Mouse (Mus musculus): ENCODE data around the gene D10Jhu81e. TPM values are rescaled to one million over a fixed set of nuclear protein-coding genes. Genes with fewer than 3 reads are reported as not detected.
"Not testable (repeated sequence)": the region's sequence is repeated elsewhere in the genome, so short reads cannot be mapped to it uniquely, and the experiment has no call there.

The D10Jhu81e gene
- total RNA-seq, 2 experiments from 2014 or later = 90.8 to 97.1 TPM

- no peak for DNase-seq (ENCODE audit: low spot score in 2 of 2)
These were observed 35.2 kb downstream of the D10Jhu81e start for GRCm38 (mm10) chr10:78134400-78134799.

GRCm38 (mm10) chr10:78129998-78130397 is 39.6 kb downstream of the D10Jhu81e start:
- DNase-seq (ENCODE audit: low spot score in 2 of 2) = no peak

- DNase-seq (ENCODE audit: low spot score in 2 of 2) = peak; percentile 29 to 53
These were observed 40.2 kb downstream of the D10Jhu81e start for GRCm38 (mm10) chr10:78129423-78129822.

- DNase-seq (ENCODE audit: low spot score in 2 of 2) = no peak
These were observed 40.9 kb downstream of the D10Jhu81e start for GRCm38 (mm10) chr10:78128647-78129046.

- DNase-seq (ENCODE audit: low spot score in 2 of 2) = no peak
These were observed 41.7 kb downstream of the D10Jhu81e start for GRCm38 (mm10) chr10:78127931-78128330.

GRCm38 (mm10) chr10:78127046-78127870 is 42.3 kb downstream of the D10Jhu81e start:
- DNase-seq (ENCODE audit: low spot score in 2 of 2) = no peak

GRCm38 (mm10) chr10:78126311-78126710 is 43.3 kb downstream of the D10Jhu81e start:
- no peak for DNase-seq (ENCODE audit: low spot score in 2 of 2)

- DNase-seq (ENCODE audit: low spot score in 2 of 2) = not testable (repeated sequence)
These were observed 44.5 kb downstream of the D10Jhu81e start for GRCm38 (mm10) chr10:78125061-78125460.

- not testable (repeated sequence) for DNase-seq (ENCODE audit: low spot score in 2 of 2)
These were observed 45.4 kb downstream of the D10Jhu81e start for GRCm38 (mm10) chr10:78124137-78124536.

- no peak for DNase-seq (ENCODE audit: low spot score in 2 of 2)
These were observed 50.2 kb downstream of the D10Jhu81e start for GRCm38 (mm10) chr10:78119422-78119821.

- no peak for DNase-seq (ENCODE audit: low spot score in 2 of 2)
These were observed 54.4 kb downstream of the D10Jhu81e start for GRCm38 (mm10) chr10:78115153-78115552.

GRCm38 (mm10) chr10:78114521-78115092 is 55.0 kb downstream of the D10Jhu81e start:
- no peak for DNase-seq (ENCODE audit: low spot score in 2 of 2)

Other genes starting within 250 kb of the D10Jhu81e start
- gene Trpm2, start 199.2 kb downstream of the D10Jhu81e start, total RNA-seq (2021) = 10 to 100 TPM; 26.0 to 27.3 TPM
- gene 1810043G02Rik, start 191.3 kb downstream of the D10Jhu81e start, total RNA-seq (2021) = 10 to 100 TPM; 32.7 to 42.5 TPM
- gene Pfkl, start 159.7 kb downstream of the D10Jhu81e start, total RNA-seq (2021) = 100 to 1,000 TPM; 112 to 116 TPM
- gene Dnmt3l, start 127.8 kb downstream of the D10Jhu81e start, total RNA-seq (2021) = not detected
- under 1 TPM; 0.36 to 0.50 TPM for gene Aire, start 126.2 kb downstream of the D10Jhu81e start, total RNA-seq (2021)
- gene Icosl, start 100.5 kb downstream of the D10Jhu81e start, total RNA-seq (2021) = 1 to 10 TPM; 2.6 to 3.5 TPM
- 10 to 100 TPM; 18.1 to 21.0 TPM for gene Pwp2, start 15.4 kb upstream of the D10Jhu81e start, total RNA-seq (2021)
- 10 to 100 TPM; 74.0 to 78.5 TPM for gene Trappc10, start 74.9 kb upstream of the D10Jhu81e start, total RNA-seq (2021)
- gene Agpat3, start 182.7 kb upstream of the D10Jhu81e start, total RNA-seq (2021) = 100 to 1,000 TPM; 247 to 258 TPM
- gene Rrp1, start 243.3 kb upstream of the D10Jhu81e start, total RNA-seq (2021) = 100 to 1,000 TPM; 316 to 337 TPM